8 mouse cellular contexts compared by ENCODE assay signal in genomic region chr9:90114567-90115307, GRCm38 (mm10). TPM values are rescaled to one million over a fixed set of nuclear protein-coding genes. Genes with fewer than 3 reads are reported as not detected.
DNase-seq lines count a peak whose midpoint lies in the region; ATAC-seq and TF ChIP-seq lines count a peak whose summit lies in the region.

Gene Morf4l1, minus strand, starts transcription at chr9:90114774.

- no peaks in the 10 kb centered on the region for H3K4me1 ChIP-seq in hindbrain, postnatal 0 days (ENCODE audit: insufficient read depth, low read length)
- peaks cover 41% of the 10 kb centered on the region for H3K4me1 ChIP-seq in megakaryocyte, embryonic 14.5 days

- peak; percentile 85 for ATAC-seq in common myeloid progenitor, adult 5-6 weeks (replicated peaks; ENCODE audit: low read depth, poor library complexity, severe bottlenecking)
- ATAC-seq in hindbrain, postnatal 0 days = peak; percentile 99

- H3K36me3 ChIP-seq in hindbrain, postnatal 0 days (ENCODE audit: insufficient read depth, low read length) = no peaks in the 10 kb centered on the region
- peaks cover 7% of the 10 kb centered on the region for H3K36me3 ChIP-seq in megakaryocyte, embryonic 14.5 days (replicated peaks; ENCODE audit: low read length)

- H3K27ac ChIP-seq in gastrocnemius, adult 2 months = peak within 1 kb of the TSS; percentile 98
- H3K27ac ChIP-seq in hindbrain, postnatal 0 days = peak within 1 kb of the TSS; percentile 100

- intact Hi-C loops in gastrocnemius, adult 2 months (cut with DNase I) = no loop called here

- H3K4me2 ChIP-seq in hindbrain, postnatal 0 days (ENCODE audit: low read depth, low read length) = peak within 1 kb of the TSS; percentile 82

- H3K9me3 ChIP-seq in hindbrain, postnatal 0 days (ENCODE audit: low read length) = no peaks in the 10 kb centered on the region
- no peaks in the 10 kb centered on the region for H3K9me3 ChIP-seq in megakaryocyte, embryonic 14.5 days

- WGBS in hindbrain, postnatal 0 days = under 1% methylated on average over 38 of the region's 40 CpGs

- no peaks in the 10 kb centered on the region for H3K27me3 ChIP-seq in hindbrain, postnatal 0 days (ENCODE audit: insufficient read depth, low read length)
- H3K27me3 ChIP-seq in megakaryocyte, embryonic 14.5 days (replicated peaks) = no peaks in the 10 kb centered on the region

- peak within 1 kb of the TSS; percentile 98 for H3K9ac ChIP-seq in hindbrain, postnatal 0 days (replicated peaks; ENCODE audit: low read length)

- TF ChIP-seq CTCF in gastrocnemius, adult 2 months (IDR thresholded peaks at IDR 0.05) = no peak; the same call in 1 of the 2 replicates
- TF ChIP-seq CTCF in hindbrain, postnatal 0 days (IDR thresholded peaks at IDR 0.05; ENCODE audit: low read depth) = no peak

- H3K4me3 ChIP-seq in gastrocnemius, adult 2 months = peak within 1 kb of the TSS; percentile 93
- peak within 1 kb of the TSS; percentile 94 for H3K4me3 ChIP-seq in hindbrain, postnatal 0 days (ENCODE audit: low read length)
- peak within 1 kb of the TSS; percentile 90 for H3K4me3 ChIP-seq in megakaryocyte, embryonic 14.5 days (replicated peaks)

- peak; percentile 99 for DNase-seq in ZHBTc4 (ENCODE audit: low read depth, low spot score)
- DNase-seq in gastrocnemius, adult 2 months = peak; percentile 99
- peak; percentile 99 for DNase-seq in hindbrain, postnatal 0 days (ENCODE audit: low spot score)
- peak; percentile 93 to 99 for DNase-seq in left cerebral cortex, adult 8-10 months (ENCODE audit: low spot score in 2 of 2)
- peak; percentile 99 to 100 for DNase-seq in right cerebral cortex, postnatal 10 days (ENCODE audit: low spot score in 2 of 2)
- DNase-seq in urinary bladder, postnatal 25 days (ENCODE audit: low spot score) = peak; percentile 90

RNA-seq across cellular contexts. Expression of gene Morf4l1, which starts in this region (rescaled TPM):
- total RNA-seq in common myeloid progenitor, adult 5-6 weeks (2017) = 262 and 283 TPM in 2 replicates
- total RNA-seq in gastrocnemius, adult 2 months (2021) = 100 to 1,000 TPM; 189 to 208 TPM
- total RNA-seq in hindbrain, postnatal 0 days (2014; rRNA removed) = 178 and 179 TPM in 2 replicates
- 527 and 556 TPM in 2 replicates for polyA plus RNA-seq in hindbrain, postnatal 0 days (2015; fragmentation: Nextera tagmentation; extraction: Ambion mirVana)
- 100 to 1,000 TPM; 436 to 462 (median 449) TPM for total RNA-seq in left cerebral cortex, adult 8-10 months (2022)
- polyA plus RNA-seq in megakaryocyte, embryonic 14.5 days (2012; ENCODE audit: insufficient read depth, low replicate concordance) = 32.1 and 75.8 TPM in 2 replicates

Comparison
In these comparisons a context has a peak if more than half of its experiments do, and no peak if none do; other contexts are left out.
1. Peak in every context shown above with its lines: DNase-seq, ATAC-seq, H3K4me3 ChIP-seq and H3K27ac ChIP-seq.